Mouse (Mus musculus) lung, adult 2 months (tissue): ENCODE measurements around the gene Taf15. TPM values are rescaled to one million over a fixed set of nuclear protein-coding genes. Genes with fewer than 3 reads are reported as not detected.

Experiments used
- DNase-seq: peaks from one replicate; pipeline ENCODE4 v3.0.0; 2022
- H3K4me1 ChIP-seq: fragments of 200-500 bp; 2 replicates; pipeline ENCODE4 v1.6.1; 2011; ENCODE audit warnings: low read length; ENCODE audit not compliant: control insufficient read depth, insufficient read depth
- H3K4me3 ChIP-seq: fragments of 200-500 bp; replicated peaks from 2 replicates; pipeline ENCODE3; 2011; ENCODE audit warnings: low read depth, mild to moderate bottlenecking, control low read depth, low read length; ENCODE audit errors: extremely low read depth
- CTCF ChIP-seq: fragments of 200-500 bp; IDR thresholded peaks from 2 replicates; pipeline ENCODE4 v1.5.1; 2011; ENCODE audit warnings: mild to moderate bottlenecking, low read length, control low read depth; ENCODE audit not compliant: insufficient read depth
- POLR2A ChIP-seq: fragments of 200-500 bp; IDR thresholded peaks from 2 replicates; pipeline ENCODE4 v1.6.1; 2011; ENCODE audit warnings: low read depth, mild to moderate bottlenecking, control low read depth, low read length, borderline replicate concordance; ENCODE audit errors: extremely low read depth
- WGBS: fragments of 180-500 bp; shearing (Covaris S2); methylation state at CpG from one replicate; pipeline ENCODE4 v1.1.7; 2018; 5-methylcytosine and 5-hydroxymethylcytosine counted together
- polyA plus RNA-seq: library from polyadenylated mRNA; depleted of rRNA; stranded (reverse); fragments of >200 nt; gene quantifications from 2 replicates; pipeline ENCODE4 v1.2.3, GENCODE M21; 2012; rRNA removed

The Taf15 gene
- polyA plus RNA-seq = 8.5 and 10.7 TPM in 2 replicates

- Histone ChIP-seq H3K4me3 (peak within 1 kb of the TSS; percentile 78), H3K4me1 (peaks cover 4% of the 10 kb centered on the region)
- DNase-seq = peak; percentile 96
- TF ChIP-seq CTCF (peak; percentile 63), POLR2A (peak; percentile 76; the same call in 1 of the 2 replicates)
- 1% methylated on average over 66 of the region's 66 CpGs for WGBS
Observed at GRCm38 (mm10) chr11:83472324-83473234, at the start of gene Taf15. Gene Taf15 (plus strand): TSS chr11:83473086.

- 8% methylated on average over 8 of the region's 8 CpGs for WGBS
- H3K4me3 ChIP-seq = no peak overlapping the region
- DNase-seq = peak; percentile 64
- no peak for TF ChIP-seq POLR2A
- TF ChIP-seq CTCF = peak; percentile 96
- H3K4me1 ChIP-seq = no peaks in the 10 kb centered on the region
Observed at GRCm38 (mm10) chr11:83424681-83425080, 48.2 kb upstream of the Taf15 start.

- 14% methylated on average over 17 of the region's 17 CpGs for WGBS
- Histone ChIP-seq H3K4me3 (no peak overlapping the region), H3K4me1 (no peaks in the 10 kb centered on the region)
- TF ChIP-seq CTCF (no peak), POLR2A (no peak)
- no peak for DNase-seq
Observed at GRCm38 (mm10) chr11:83426964-83427363, 45.9 kb upstream of the Taf15 start.

- no peak for DNase-seq
- Histone ChIP-seq H3K4me3 (no peak within 1 kb of the TSS), H3K4me1 (no peaks in the 10 kb centered on the region)
- TF ChIP-seq CTCF = no peak
- TF ChIP-seq POLR2A = no peak
- 57% methylated on average over 5 of the region's 5 CpGs for WGBS
Observed at GRCm38 (mm10) chr11:83429355-83429754, 43.5 kb upstream of the Taf15 start, which contains the start of gene Gas2l2. Gene Gas2l2 (minus strand): TSS chr11:83429455.

- Histone ChIP-seq H3K4me1 (no peaks in the 10 kb centered on the region), H3K4me3 (no peak overlapping the region)
- TF ChIP-seq CTCF (no peak), POLR2A (no peak)
- DNase-seq = no peak
- WGBS = 81% methylated on average over 2 of the region's 2 CpGs
Observed at GRCm38 (mm10) chr11:83432533-83432932, 40.4 kb upstream of the Taf15 start.

- Histone ChIP-seq H3K4me3 (no peak within 1 kb of the TSS), H3K4me1 (peaks cover 3% of the 10 kb centered on the region)
- DNase-seq = no peak
- no peak for TF ChIP-seq POLR2A
- no peak for TF ChIP-seq CTCF
- WGBS = 93% methylated on average over 1 of the region's 1 CpGs
Observed at GRCm38 (mm10) chr11:83437377-83437776, 35.5 kb upstream of the Taf15 start, which contains the start of gene 1700020L24Rik. Gene 1700020L24Rik (plus strand): TSS chr11:83437677.

- DNase-seq = no peak
- TF ChIP-seq CTCF (no peak), POLR2A (no peak)
- 24% methylated on average over 11 of the region's 11 CpGs for WGBS
- H3K4me1 ChIP-seq = peaks cover 7% of the 10 kb centered on the region
- H3K4me3 ChIP-seq = no peak overlapping the region
Observed at GRCm38 (mm10) chr11:83439426-83440060, 33.3 kb upstream of the Taf15 start.

GRCm38 (mm10) chr11:83440081-83441064 is 32.5 kb upstream of the Taf15 start:
- DNase-seq = peak; percentile 85
- no peak for TF ChIP-seq POLR2A
- TF ChIP-seq CTCF = peak; percentile 85
- Histone ChIP-seq H3K4me1 (peaks cover 7% of the 10 kb centered on the region), H3K4me3 (peak overlapping the region; percentile 80)
- WGBS = under 1% methylated on average over 71 of the region's 75 CpGs

GRCm38 (mm10) chr11:83441235-83441634 is 31.7 kb upstream of the Taf15 start:
- 53% methylated on average over 7 of the region's 7 CpGs for WGBS
- DNase-seq = no peak
- Histone ChIP-seq H3K4me3 (no peak overlapping the region), H3K4me1 (peaks cover 7% of the 10 kb centered on the region)
- TF ChIP-seq POLR2A (no peak), CTCF (no peak)
